In the genomic region with DNA sequence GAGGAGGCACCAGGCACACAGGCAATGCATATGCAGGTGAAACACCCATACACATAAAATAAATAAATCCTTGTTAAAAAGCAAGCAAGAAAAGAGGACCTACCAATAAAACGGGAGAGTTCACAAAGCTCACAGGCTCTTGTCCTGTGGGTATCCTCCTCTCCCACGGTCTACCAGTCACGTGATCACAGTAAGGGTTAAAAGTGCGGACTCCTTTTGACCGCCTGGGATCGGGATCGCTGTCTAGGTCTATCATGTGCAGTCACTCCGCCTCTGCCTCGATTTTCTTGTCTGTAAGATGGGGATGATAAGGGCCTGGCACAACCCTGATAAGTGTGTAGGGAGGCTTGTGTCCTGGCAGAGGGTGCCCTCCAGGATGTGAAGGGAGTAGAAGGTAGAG, we compare ENCODE assay signal across 24 mouse cellular contexts. TPM values are rescaled to one million over a fixed set of nuclear protein-coding genes. Genes with fewer than 3 reads are reported as not detected.
DNase-seq lines count a peak whose midpoint lies in the region; ATAC-seq and TF ChIP-seq lines count a peak whose summit lies in the region.
"Had no signal": no experiment of that assay in that cellular context is flagged by ENCODE, and none has a peak within 500 bp of the region (broad histone marks: within the 10 kb centered on the region; RNA-seq: fewer than 3 reads in every experiment).

No protein-coding gene starts in this region.

- no peak overlapping the region for H3K4me3 ChIP-seq in gastrocnemius, adult 2 months
- no peak overlapping the region for H3K4me3 ChIP-seq in embryonic facial prominence, embryonic 11.5 days (ENCODE audit: low read depth, low read length)
- H3K4me3 ChIP-seq: forebrain, embryonic 10.5 days; forebrain, embryonic 13.5 days; heart, embryonic 12.5 days; heart, embryonic 15.5 days; hindbrain, embryonic 12.5 days; hindbrain, embryonic 15.5 days; intestine, embryonic 15.5 days had no signal

- WGBS in embryonic facial prominence, embryonic 11.5 days, result 76% methylated on average over 9 of the region's 9 CpGs

- no peak overlapping the region for H3K27ac ChIP-seq in gastrocnemius, adult 2 months
- peak overlapping the region; percentile 20; the same call in 1 of the 2 replicates for H3K27ac ChIP-seq in embryonic facial prominence, embryonic 11.5 days (replicated peaks; ENCODE audit: low read depth, low read length)
- H3K27ac ChIP-seq: forebrain, embryonic 10.5 days; forebrain, embryonic 13.5 days; heart, embryonic 15.5 days; hindbrain, embryonic 12.5 days; hindbrain, embryonic 15.5 days; intestine, embryonic 15.5 days had no signal

- no peak for TF ChIP-seq CTCF in gastrocnemius, adult 2 months (IDR thresholded peaks at IDR 0.05)

- peak; percentile 3 for DNase-seq in gastrocnemius, postnatal 14 days
- no peak for DNase-seq in gastrocnemius, adult 2 months
- DNase-seq in kidney, postnatal 14 days, result peak; percentile 0
- DNase-seq in kidney, adult 9 months, result no peak
- DNase-seq in embryonic facial prominence, embryonic 11.5 days (ENCODE audit: low spot score), result no peak
- no peak for DNase-seq in frontal cortex, adult 2 months (ENCODE audit: extremely low spot score in 1 of 2, low spot score in 1 of 2)
- DNase-seq in left cerebral cortex, postnatal 14 days (ENCODE audit: low spot score in 2 of 2), result no peak
- no peak for DNase-seq in embryo, embryonic 10 days (ENCODE audit: low spot score)
- DNase-seq: adrenal gland, postnatal 10 days; cerebellum, adult 18-20 months; cerebellum, adult 9-10 months; cerebellum, postnatal 14 days; gastrocnemius, postnatal 36 days; kidney, adult 11 months had no signal

- H3K27me3 ChIP-seq in embryonic facial prominence, embryonic 11.5 days (ENCODE audit: control insufficient read depth, insufficient read depth, low read length), result no peaks in the 10 kb centered on the region
- H3K27me3 ChIP-seq: CH12.LX; heart, embryonic 12.5 days; heart, embryonic 15.5 days; hindbrain, embryonic 15.5 days; intestine, embryonic 15.5 days had no signal

- no peak overlapping the region for H3K4me2 ChIP-seq in embryonic facial prominence, embryonic 11.5 days (ENCODE audit: low read depth, low read length)
- H3K4me2 ChIP-seq: forebrain, embryonic 13.5 days; heart, embryonic 12.5 days; heart, embryonic 15.5 days; hindbrain, embryonic 12.5 days; hindbrain, embryonic 15.5 days; intestine, embryonic 15.5 days had no signal

- intact Hi-C loops in gastrocnemius, postnatal 14 days (cut with DNase I; ENCODE audit: low total_unique reads), result no loop called here
- intact Hi-C loops in gastrocnemius, adult 2 months (cut with DNase I), result no loop called here
- intact Hi-C loops in left cerebral cortex, postnatal 14 days (cut with DNase I), result no loop called here

- no peaks in the 10 kb centered on the region for H3K9me3 ChIP-seq in embryonic facial prominence, embryonic 11.5 days (replicated peaks; ENCODE audit: control insufficient read depth, low read length)
- H3K9me3 ChIP-seq: forebrain, embryonic 13.5 days; heart, embryonic 15.5 days; hindbrain, embryonic 12.5 days; hindbrain, embryonic 15.5 days; intestine, embryonic 15.5 days had no signal

- H3K4me1 ChIP-seq in embryonic facial prominence, embryonic 11.5 days (ENCODE audit: control insufficient read depth, insufficient read depth, low read length), result peaks cover 6% of the 10 kb centered on the region

- no peak for ATAC-seq in embryonic facial prominence, embryonic 11.5 days (replicated peaks; ENCODE audit: insufficient number of reproducible peaks, low FRiP score, low TSS enrichment, low read depth)
- ATAC-seq: activated CD4-positive, CD25-positive, alpha-beta regulatory T cell, adult 4 months; forebrain, embryonic 13.5 days; forebrain, embryonic 16.5 days; intestine, embryonic 15.5 days had no signal

- H3K9ac ChIP-seq in embryonic facial prominence, embryonic 11.5 days (replicated peaks; ENCODE audit: low read length), result no peak overlapping the region
- H3K9ac ChIP-seq: forebrain, embryonic 13.5 days; heart, embryonic 12.5 days; heart, embryonic 15.5 days; hindbrain, embryonic 12.5 days; hindbrain, embryonic 15.5 days; intestine, embryonic 15.5 days had no signal

- no peaks in the 10 kb centered on the region for H3K36me3 ChIP-seq in embryonic facial prominence, embryonic 11.5 days (replicated peaks; ENCODE audit: control insufficient read depth, insufficient read depth, low read depth, low read length)
- H3K36me3 ChIP-seq: forebrain, embryonic 10.5 days; heart, embryonic 12.5 days; heart, embryonic 15.5 days; hindbrain, embryonic 12.5 days; hindbrain, embryonic 15.5 days; intestine, embryonic 15.5 days had no signal

RNA-seq across cellular contexts. Expression of a gene that starts 37.1 kb away (rescaled TPM):
- total RNA-seq in gastrocnemius, postnatal 14 days (2021), result 1 to 10 TPM; 2.4 to 3.5 TPM
- total RNA-seq in gastrocnemius, adult 2 months (2021), result under 1 TPM; 0.31 to 0.42 TPM
- polyA plus RNA-seq in embryonic facial prominence, embryonic 11.5 days (2014; fragmentation: Nextera tagmentation; extraction: Ambion mirVana), result 75.2 and 95.7 TPM in 2 replicates
- 3.8 and 4.6 TPM in 2 replicates for polyA plus RNA-seq in frontal cortex, adult 2 months (2012; rRNA removed)
- total RNA-seq in left cerebral cortex, postnatal 14 days (2021), result 1 to 10 TPM in 1 of 2 experiments, under 1 TPM in 1; 0.77 to 1.6 TPM
- polyA plus RNA-seq: activated CD4-positive, CD25-positive, alpha-beta regulatory T cell, adult 4 months had no signal

Comparison
In these comparisons a context has a peak if more than half of its experiments do, and no peak if none do; other contexts are left out.
1. DNase-seq: peak in gastrocnemius, postnatal 14 days (single experiment) and kidney, postnatal 14 days (single experiment); none in gastrocnemius, adult 2 months (single experiment), kidney, adult 9 months (single experiment), embryonic facial prominence, embryonic 11.5 days (single experiment), frontal cortex, adult 2 months (0 of 2), left cerebral cortex, postnatal 14 days (0 of 2) and embryo, embryonic 10 days (single experiment).